Mouse (Mus musculus) B cell, adult 2 months (primary cell): ENCODE results near the gene Alk.

Source experiments
- DNase-seq, 2 experiments: peaks; one replicate each; pipeline ENCODE4 v3.0.0; 2022

Alk gene

GRCm38 (mm10) chr17:71870641-71871040, 733.8 kb downstream of the Alk start:
- DNase-seq = no peak

GRCm38 (mm10) chr17:71870232-71870621, 734.2 kb downstream of the Alk start:
- no peak for DNase-seq

GRCm38 (mm10) chr17:71869372-71870231, 734.8 kb downstream of the Alk start:
- DNase-seq = no peak

- DNase-seq = no peak
These were observed 735.6 kb downstream of the Alk start for GRCm38 (mm10) chr17:71868828-71869227.

GRCm38 (mm10) chr17:71867892-71868291, 736.5 kb downstream of the Alk start:
- no peak for DNase-seq

- DNase-seq = no peak
These were observed 739.0 kb downstream of the Alk start for GRCm38 (mm10) chr17:71865437-71865836.

- no peak for DNase-seq
These were observed 740.4 kb downstream of the Alk start for GRCm38 (mm10) chr17:71864039-71864438.

- DNase-seq = no peak
These were observed 741.5 kb downstream of the Alk start for GRCm38 (mm10) chr17:71862895-71863294.

- no peak for DNase-seq
These were observed 742.2 kb downstream of the Alk start for GRCm38 (mm10) chr17:71862184-71862583.

- DNase-seq = no peak
These were observed 772.5 kb downstream of the Alk start for GRCm38 (mm10) chr17:71831960-71832359.

- DNase-seq = no peak
These were observed 775.6 kb downstream of the Alk start for GRCm38 (mm10) chr17:71828647-71829414.

GRCm38 (mm10) chr17:71827627-71828026, 776.8 kb downstream of the Alk start:
- no peak for DNase-seq

GRCm38 (mm10) chr17:71826603-71827002, 777.8 kb downstream of the Alk start:
- DNase-seq = no peak

GRCm38 (mm10) chr17:71823622-71824306, 780.7 kb downstream of the Alk start:
- DNase-seq = no peak
